Mouse (Mus musculus) macrophage (primary cell): ENCODE data around the gene Paxip1. TPM values are rescaled to one million over a fixed set of nuclear protein-coding genes. Genes with fewer than 3 reads are reported as not detected.

Experiments
- H3K27ac ChIP-seq: fragments of 350-480 bp; formaldehyde crosslinking; 2 replicates; pipeline ENCODE4 v1.9.0; 2021
- H3K36me3 ChIP-seq: fragments of 350-480 bp; formaldehyde crosslinking; 2 replicates; pipeline ENCODE4 v1.9.0; 2021; ENCODE audit errors: inconsistent target
- H3K4me3 ChIP-seq: fragments of 350-480 bp; formaldehyde crosslinking; 2 replicates; pipeline ENCODE4 v1.9.0; 2021; ENCODE audit errors: inconsistent target
- H3K79me2 ChIP-seq: fragments of 350-480 bp; formaldehyde crosslinking; 2 replicates; pipeline ENCODE4 v1.9.0; 2021; ENCODE audit errors: inconsistent target
- WGBS: methylation state at CpG from one replicate; pipeline ENCODE4 v1.1.7; 2026; ENCODE audit warnings: inconsistent platforms; ENCODE audit not compliant: missing documents; 5-methylcytosine and 5-hydroxymethylcytosine counted together
- polyA plus RNA-seq: library from polyadenylated mRNA; stranded (reverse); fragments of 250-400 nt; gene quantifications from 3 replicates; pipeline ENCODE4 v1.2.4, GENCODE M21; 2018; ENCODE audit warnings: inconsistent platforms

The Paxip1 gene
- polyA plus RNA-seq, 1 experiment from 2014 or later = 7.1 TPM

- no peak overlapping the region for H3K27ac ChIP-seq
- no peak overlapping the region for H3K4me3 ChIP-seq
- H3K79me2 ChIP-seq = no peaks in the 10 kb centered on the region
- 97% methylated on average over 9 of the region's 9 CpGs for WGBS
- H3K36me3 ChIP-seq = peaks cover 78% of the 10 kb centered on the region
These were observed 8.1 kb downstream of the Paxip1 start for GRCm38 (mm10) chr5:27783381-27783780.

GRCm38 (mm10) chr5:27767948-27768347 is 23.5 kb downstream of the Paxip1 start:
- Histone ChIP-seq H3K36me3 (peaks cover 58% of the 10 kb centered on the region), H3K27ac (no peak overlapping the region), H3K4me3 (no peak overlapping the region), H3K79me2 (peaks cover 7% of the 10 kb centered on the region; the same call in 1 of the 2 replicates)
- WGBS = 95% methylated on average over 5 of the region's 5 CpGs

- H3K4me3 ChIP-seq = no peak overlapping the region
- H3K79me2 ChIP-seq = peaks cover 7% of the 10 kb centered on the region; the same call in 1 of the 2 replicates
- peaks cover 58% of the 10 kb centered on the region for H3K36me3 ChIP-seq
- no peak overlapping the region for H3K27ac ChIP-seq
- 88% methylated on average over 4 of the region's 4 CpGs for WGBS
These were observed 25.7 kb downstream of the Paxip1 start for GRCm38 (mm10) chr5:27765780-27766179.

GRCm38 (mm10) chr5:27744944-27745343 is 46.5 kb downstream of the Paxip1 start:
- WGBS = 75% methylated on average over 1 of the region's 1 CpGs
- H3K36me3 ChIP-seq = peaks cover 60% of the 10 kb centered on the region

GRCm38 (mm10) chr5:27739216-27739615 is 52.3 kb downstream of the Paxip1 start:
- H3K79me2 ChIP-seq = no peaks in the 10 kb centered on the region
- H3K4me3 ChIP-seq = no peak overlapping the region
- H3K27ac ChIP-seq = no peak overlapping the region
- 86% methylated on average over 6 of the region's 6 CpGs for WGBS
- H3K36me3 ChIP-seq = peaks cover 19% of the 10 kb centered on the region

More at GRCm38 (mm10) chr5:27744944-27745343, 46.5 kb downstream of the Paxip1 start:
- Histone ChIP-seq H3K27ac (no peak overlapping the region), H3K79me2 (no peaks in the 10 kb centered on the region), H3K4me3 (no peak overlapping the region)

GRCm38 (mm10) chr5:27737168-27737567 is 54.3 kb downstream of the Paxip1 start:
- no peaks in the 10 kb centered on the region for H3K79me2 ChIP-seq
- H3K4me3 ChIP-seq = no peak overlapping the region
- H3K27ac ChIP-seq = no peak overlapping the region
- H3K36me3 ChIP-seq = peaks cover under 1% of the 10 kb centered on the region; the same call in 1 of the 2 replicates
- 33% methylated on average over 3 of the region's 3 CpGs for WGBS

- Histone ChIP-seq H3K36me3 (no peaks in the 10 kb centered on the region), H3K27ac (no peak overlapping the region), H3K79me2 (no peaks in the 10 kb centered on the region), H3K4me3 (no peak overlapping the region)
- WGBS = 81% methylated on average over 5 of the region's 5 CpGs
These were observed 59.1 kb downstream of the Paxip1 start for GRCm38 (mm10) chr5:27732288-27732868.

- no peak overlapping the region for H3K4me3 ChIP-seq
- no peaks in the 10 kb centered on the region for H3K36me3 ChIP-seq
- 100% methylated on average over 1 of the region's 1 CpGs for WGBS
- no peaks in the 10 kb centered on the region for H3K79me2 ChIP-seq
- H3K27ac ChIP-seq = no peak overlapping the region
These were observed 60.1 kb downstream of the Paxip1 start for GRCm38 (mm10) chr5:27731392-27731791.

GRCm38 (mm10) chr5:27730666-27731065 is 60.8 kb downstream of the Paxip1 start:
- H3K4me3 ChIP-seq = no peak overlapping the region
- 75% methylated on average over 5 of the region's 5 CpGs for WGBS
- H3K79me2 ChIP-seq = no peaks in the 10 kb centered on the region
- no peaks in the 10 kb centered on the region for H3K36me3 ChIP-seq
- H3K27ac ChIP-seq = no peak overlapping the region

- WGBS = 24% methylated on average over 2 of the region's 2 CpGs
- H3K36me3 ChIP-seq = no peaks in the 10 kb centered on the region
- no peak overlapping the region for H3K27ac ChIP-seq
- no peaks in the 10 kb centered on the region for H3K79me2 ChIP-seq
- no peak overlapping the region for H3K4me3 ChIP-seq
These were observed 67.0 kb downstream of the Paxip1 start for GRCm38 (mm10) chr5:27724460-27724859.

- 96% methylated on average over 2 of the region's 2 CpGs for WGBS
- H3K4me3 ChIP-seq = no peak overlapping the region
- no peaks in the 10 kb centered on the region for H3K36me3 ChIP-seq
- no peaks in the 10 kb centered on the region for H3K79me2 ChIP-seq
- no peak overlapping the region for H3K27ac ChIP-seq
These were observed 72.2 kb downstream of the Paxip1 start for GRCm38 (mm10) chr5:27719311-27719710.

GRCm38 (mm10) chr5:27717301-27717700 is 74.2 kb downstream of the Paxip1 start:
- H3K36me3 ChIP-seq = no peaks in the 10 kb centered on the region
- no peaks in the 10 kb centered on the region for H3K79me2 ChIP-seq
- H3K27ac ChIP-seq = no peak overlapping the region
- no peak overlapping the region for H3K4me3 ChIP-seq

- Histone ChIP-seq H3K79me2 (no peaks in the 10 kb centered on the region), H3K27ac (no peak overlapping the region), H3K36me3 (no peaks in the 10 kb centered on the region), H3K4me3 (no peak overlapping the region)
- 89% methylated on average over 4 of the region's 4 CpGs for WGBS
These were observed 75.5 kb downstream of the Paxip1 start for GRCm38 (mm10) chr5:27716026-27716425.

- no peak overlapping the region for H3K4me3 ChIP-seq
- no peak overlapping the region for H3K27ac ChIP-seq
- no peaks in the 10 kb centered on the region for H3K36me3 ChIP-seq
- 81% methylated on average over 9 of the region's 9 CpGs for WGBS
- H3K79me2 ChIP-seq = no peaks in the 10 kb centered on the region
These were observed 77.1 kb downstream of the Paxip1 start for GRCm38 (mm10) chr5:27714356-27714755.

GRCm38 (mm10) chr5:27711461-27712192 is 79.9 kb downstream of the Paxip1 start:
- H3K27ac ChIP-seq = no peak overlapping the region
- no peaks in the 10 kb centered on the region for H3K36me3 ChIP-seq
- H3K4me3 ChIP-seq = no peak overlapping the region
- WGBS = 91% methylated on average over 8 of the region's 8 CpGs
- no peaks in the 10 kb centered on the region for H3K79me2 ChIP-seq
